Mouse (Mus musculus) liver, adult (tissue): ENCODE data around the gene Mapk12.

ENCODE experiments used
- GATA4 ChIP-seq: IDR thresholded peaks from 2 replicates; pipeline ENCODE4 v1.6.1; 2014; ENCODE audit warnings: mild to moderate bottlenecking, low read length; ENCODE audit not compliant: insufficient replicate concordance

Mapk12 gene

GRCm38 (mm10) chr15:89149271-89150040, 9.0 kb upstream of the Mapk12 start, which contains the start of gene Mapk11:
Mapk11 (minus strand) TSS chr15:89149628.
- TF ChIP-seq GATA4 = no peak

- no peak for TF ChIP-seq GATA4
Measured at GRCm38 (mm10) chr15:89148496-89149270, 8.2 kb upstream of the Mapk12 start.

- TF ChIP-seq GATA4 = no peak
Measured at GRCm38 (mm10) chr15:89147895-89148294, 7.4 kb upstream of the Mapk12 start.

- no peak for TF ChIP-seq GATA4
Measured at GRCm38 (mm10) chr15:89147456-89147855, 7.0 kb upstream of the Mapk12 start.

- no peak for TF ChIP-seq GATA4
Measured at GRCm38 (mm10) chr15:89147024-89147423, 6.5 kb upstream of the Mapk12 start.

- TF ChIP-seq GATA4 = no peak
Measured at GRCm38 (mm10) chr15:89146537-89146936, 6.0 kb upstream of the Mapk12 start.

GRCm38 (mm10) chr15:89145813-89146350, 5.4 kb upstream of the Mapk12 start:
- TF ChIP-seq GATA4 = no peak

- no peak for TF ChIP-seq GATA4
Measured at GRCm38 (mm10) chr15:89144965-89145364, 4.5 kb upstream of the Mapk12 start.

GRCm38 (mm10) chr15:89143134-89143533, 2.6 kb upstream of the Mapk12 start:
- no peak for TF ChIP-seq GATA4

- no peak for TF ChIP-seq GATA4
Measured at GRCm38 (mm10) chr15:89141905-89142304, 1.4 kb upstream of the Mapk12 start.

GRCm38 (mm10) chr15:89141443-89141842, 940 bp upstream of the Mapk12 start:
- TF ChIP-seq GATA4 = no peak

- no peak for TF ChIP-seq GATA4
Measured at GRCm38 (mm10) chr15:89140048-89140658, 350 bp downstream of the Mapk12 start.

- no peak for TF ChIP-seq GATA4
Measured at GRCm38 (mm10) chr15:89138531-89138930, 2.0 kb downstream of the Mapk12 start.

GRCm38 (mm10) chr15:89138046-89138405, 2.5 kb downstream of the Mapk12 start:
- TF ChIP-seq GATA4 = no peak

GRCm38 (mm10) chr15:89137378-89138045, 3.0 kb downstream of the Mapk12 start:
- no peak for TF ChIP-seq GATA4
